Mouse (Mus musculus): ENCODE measurements around the gene Dnah17.

Dnah17 gene

GRCm38 (mm10) chr11:118130534-118130933, at the start of gene Dnah17:
Gene Dnah17, minus strand, starts transcription at chr11:118130634.
- DNase-seq = no peak

- DNase-seq = no peak
Measured at GRCm38 (mm10) chr11:118180199-118180598, 49.8 kb upstream of the Dnah17 start.

- no peak for DNase-seq
Measured at GRCm38 (mm10) chr11:118178236-118178635, 47.8 kb upstream of the Dnah17 start.

- no peak for DNase-seq
Measured at GRCm38 (mm10) chr11:118174752-118175151, 44.3 kb upstream of the Dnah17 start.

- no peak for DNase-seq
Measured at GRCm38 (mm10) chr11:118172768-118173167, 42.3 kb upstream of the Dnah17 start.

GRCm38 (mm10) chr11:118170333-118170732, 39.9 kb upstream of the Dnah17 start:
- no peak for DNase-seq

- DNase-seq = no peak
Measured at GRCm38 (mm10) chr11:118168714-118169113, 38.3 kb upstream of the Dnah17 start.

GRCm38 (mm10) chr11:118166626-118167025, 36.2 kb upstream of the Dnah17 start:
- DNase-seq = no peak

GRCm38 (mm10) chr11:118165681-118166080, 35.2 kb upstream of the Dnah17 start:
- no peak for DNase-seq

- DNase-seq = no peak
Measured at GRCm38 (mm10) chr11:118164566-118164965, 34.1 kb upstream of the Dnah17 start.

GRCm38 (mm10) chr11:118162245-118162644, 31.8 kb upstream of the Dnah17 start:
- DNase-seq = no peak

GRCm38 (mm10) chr11:118161240-118161639, 30.8 kb upstream of the Dnah17 start:
- no peak for DNase-seq

GRCm38 (mm10) chr11:118160763-118161162, 30.3 kb upstream of the Dnah17 start:
- no peak for DNase-seq

GRCm38 (mm10) chr11:118158753-118159152, 28.3 kb upstream of the Dnah17 start:
- no peak for DNase-seq

- DNase-seq = no peak
Measured at GRCm38 (mm10) chr11:118156480-118157060, 26.1 kb upstream of the Dnah17 start.

- no peak for DNase-seq
Measured at GRCm38 (mm10) chr11:118152964-118153363, 22.5 kb upstream of the Dnah17 start.

GRCm38 (mm10) chr11:118151423-118152180, 21.2 kb upstream of the Dnah17 start:
- no peak for DNase-seq

GRCm38 (mm10) chr11:118150115-118150701, 19.8 kb upstream of the Dnah17 start:
- DNase-seq = no peak

- DNase-seq = no peak
Measured at GRCm38 (mm10) chr11:118147877-118148637, 17.6 kb upstream of the Dnah17 start.

GRCm38 (mm10) chr11:118146446-118146845, 16.0 kb upstream of the Dnah17 start:
- DNase-seq = no peak

GRCm38 (mm10) chr11:118145771-118146351, 15.4 kb upstream of the Dnah17 start:
- DNase-seq = peak; percentile 70

- DNase-seq = no peak
Measured at GRCm38 (mm10) chr11:118145092-118145491, 14.7 kb upstream of the Dnah17 start.

GRCm38 (mm10) chr11:118143731-118144130, 13.3 kb upstream of the Dnah17 start:
- peak; percentile 54 for DNase-seq

Data from thymus, postnatal 14 days (tissue).